Mouse (Mus musculus): Measurements from ENCODE around the gene Lrrfip1.

- TF ChIP-seq GATA1 (IDR thresholded peaks at IDR 0.05; ENCODE audit: borderline replicate concordance, low read length) (no peak), FLI1 (IDR thresholded peaks at IDR 0.05; ENCODE audit: low read length) (no peak)
Observed at GRCm38 (mm10) chr1:90999911-91000601, 1.5 kb downstream of the Lrrfip1 start.

Measured in megakaryocyte, embryonic 14.5 days (primary cell).